Mouse (Mus musculus): ENCODE data around the gene Etv3. TPM values are rescaled to one million over a fixed set of nuclear protein-coding genes. Genes with fewer than 3 reads are reported as not detected.

Etv3 gene
- total RNA-seq, 1 experiment from 2014 or later = 39.0 TPM

GRCm38 (mm10) chr3:87510832-87511231, 14.4 kb upstream of the Etv3 start:
- no peak for ATAC-seq (replicated peaks in 1 of 2; ENCODE audit: insufficient read depth in 1 of 2, low FRiP score in 2 of 2, low TSS enrichment in 1 of 2, low read depth in 1 of 2, poor library complexity in 2 of 2, severe bottlenecking in 2 of 2)

GRCm38 (mm10) chr3:87511971-87512765, 13.0 kb upstream of the Etv3 start:
- ATAC-seq (replicated peaks in 1 of 2; ENCODE audit: insufficient read depth in 1 of 2, low FRiP score in 2 of 2, low TSS enrichment in 1 of 2, low read depth in 1 of 2, poor library complexity in 2 of 2, severe bottlenecking in 2 of 2) = peak; percentile 81 to 84

- ATAC-seq (replicated peaks in 1 of 2; ENCODE audit: insufficient read depth in 1 of 2, low FRiP score in 2 of 2, low TSS enrichment in 1 of 2, low read depth in 1 of 2, poor library complexity in 2 of 2, severe bottlenecking in 2 of 2) = 0 out of 4 replicates have a peak, but pooled peaks have one; percentile 18 to 35
These were observed 9.6 kb upstream of the Etv3 start for GRCm38 (mm10) chr3:87515567-87516081.

GRCm38 (mm10) chr3:87518425-87518824, 6.8 kb upstream of the Etv3 start:
- no peak for ATAC-seq (replicated peaks in 1 of 2; ENCODE audit: insufficient read depth in 1 of 2, low FRiP score in 2 of 2, low TSS enrichment in 1 of 2, low read depth in 1 of 2, poor library complexity in 2 of 2, severe bottlenecking in 2 of 2)

- peak; percentile 33 to 60; a peak in 3 of 4 replicates for ATAC-seq (replicated peaks in 1 of 2; ENCODE audit: insufficient read depth in 1 of 2, low FRiP score in 2 of 2, low TSS enrichment in 1 of 2, low read depth in 1 of 2, poor library complexity in 2 of 2, severe bottlenecking in 2 of 2)
These were observed 4.1 kb upstream of the Etv3 start for GRCm38 (mm10) chr3:87521126-87521525.

- ATAC-seq (replicated peaks in 1 of 2; ENCODE audit: insufficient read depth in 1 of 2, low FRiP score in 2 of 2, low TSS enrichment in 1 of 2, low read depth in 1 of 2, poor library complexity in 2 of 2, severe bottlenecking in 2 of 2) = no peak
These were observed 3.4 kb upstream of the Etv3 start for GRCm38 (mm10) chr3:87521833-87522232.

GRCm38 (mm10) chr3:87523701-87524100, 1.5 kb upstream of the Etv3 start:
- ATAC-seq (replicated peaks in 1 of 2; ENCODE audit: insufficient read depth in 1 of 2, low FRiP score in 2 of 2, low TSS enrichment in 1 of 2, low read depth in 1 of 2, poor library complexity in 2 of 2, severe bottlenecking in 2 of 2) = no peak

GRCm38 (mm10) chr3:87525837-87526570, 797 bp downstream of the Etv3 start:
- ATAC-seq (replicated peaks in 1 of 2; ENCODE audit: insufficient read depth in 1 of 2, low FRiP score in 2 of 2, low TSS enrichment in 1 of 2, low read depth in 1 of 2, poor library complexity in 2 of 2, severe bottlenecking in 2 of 2) = no peak

- no peak for ATAC-seq (replicated peaks in 1 of 2; ENCODE audit: insufficient read depth in 1 of 2, low FRiP score in 2 of 2, low TSS enrichment in 1 of 2, low read depth in 1 of 2, poor library complexity in 2 of 2, severe bottlenecking in 2 of 2)
These were observed 1.9 kb downstream of the Etv3 start for GRCm38 (mm10) chr3:87527139-87527538.

- ATAC-seq (replicated peaks in 1 of 2; ENCODE audit: insufficient read depth in 1 of 2, low FRiP score in 2 of 2, low TSS enrichment in 1 of 2, low read depth in 1 of 2, poor library complexity in 2 of 2, severe bottlenecking in 2 of 2) = no peak
These were observed 2.8 kb downstream of the Etv3 start for GRCm38 (mm10) chr3:87528021-87528420.

- ATAC-seq (replicated peaks in 1 of 2; ENCODE audit: insufficient read depth in 1 of 2, low FRiP score in 2 of 2, low TSS enrichment in 1 of 2, low read depth in 1 of 2, poor library complexity in 2 of 2, severe bottlenecking in 2 of 2) = no peak
These were observed 3.6 kb downstream of the Etv3 start for GRCm38 (mm10) chr3:87528841-87529240.

- ATAC-seq (replicated peaks in 1 of 2; ENCODE audit: insufficient read depth in 1 of 2, low FRiP score in 2 of 2, low TSS enrichment in 1 of 2, low read depth in 1 of 2, poor library complexity in 2 of 2, severe bottlenecking in 2 of 2) = peak; percentile 79 to 86
These were observed 4.4 kb downstream of the Etv3 start for GRCm38 (mm10) chr3:87529568-87529967.

- ATAC-seq (replicated peaks in 1 of 2; ENCODE audit: insufficient read depth in 1 of 2, low FRiP score in 2 of 2, low TSS enrichment in 1 of 2, low read depth in 1 of 2, poor library complexity in 2 of 2, severe bottlenecking in 2 of 2) = no peak
These were observed 5.0 kb downstream of the Etv3 start for GRCm38 (mm10) chr3:87530234-87530633.

- ATAC-seq (replicated peaks in 1 of 2; ENCODE audit: insufficient read depth in 1 of 2, low FRiP score in 2 of 2, low TSS enrichment in 1 of 2, low read depth in 1 of 2, poor library complexity in 2 of 2, severe bottlenecking in 2 of 2) = no peak
These were observed 8.6 kb downstream of the Etv3 start for GRCm38 (mm10) chr3:87533667-87534378.

GRCm38 (mm10) chr3:87538034-87538433, 12.8 kb downstream of the Etv3 start:
- ATAC-seq (replicated peaks in 1 of 2; ENCODE audit: insufficient read depth in 1 of 2, low FRiP score in 2 of 2, low TSS enrichment in 1 of 2, low read depth in 1 of 2, poor library complexity in 2 of 2, severe bottlenecking in 2 of 2) = no peak

GRCm38 (mm10) chr3:87540028-87540675, 14.9 kb downstream of the Etv3 start:
- ATAC-seq (replicated peaks in 1 of 2; ENCODE audit: insufficient read depth in 1 of 2, low FRiP score in 2 of 2, low TSS enrichment in 1 of 2, low read depth in 1 of 2, poor library complexity in 2 of 2, severe bottlenecking in 2 of 2) = no peak

- ATAC-seq (replicated peaks in 1 of 2; ENCODE audit: insufficient read depth in 1 of 2, low FRiP score in 2 of 2, low TSS enrichment in 1 of 2, low read depth in 1 of 2, poor library complexity in 2 of 2, severe bottlenecking in 2 of 2) = no peak
These were observed 15.5 kb downstream of the Etv3 start for GRCm38 (mm10) chr3:87540714-87541113.

Measured in hematopoietic stem cell, adult 5-6 weeks (primary cell).